Mouse (Mus musculus) urinary bladder, postnatal 10 days (tissue): Measurements from ENCODE around the gene Nek10.
"Not testable (repeated sequence)": the region's sequence is repeated elsewhere in the genome, so short reads cannot be mapped to it uniquely, and the experiment has no call there.

Experiments
- DNase-seq: peaks from one replicate; pipeline ENCODE4 v3.0.0; 2022; ENCODE audit warnings: low spot score

Gene Nek10

DNA sequence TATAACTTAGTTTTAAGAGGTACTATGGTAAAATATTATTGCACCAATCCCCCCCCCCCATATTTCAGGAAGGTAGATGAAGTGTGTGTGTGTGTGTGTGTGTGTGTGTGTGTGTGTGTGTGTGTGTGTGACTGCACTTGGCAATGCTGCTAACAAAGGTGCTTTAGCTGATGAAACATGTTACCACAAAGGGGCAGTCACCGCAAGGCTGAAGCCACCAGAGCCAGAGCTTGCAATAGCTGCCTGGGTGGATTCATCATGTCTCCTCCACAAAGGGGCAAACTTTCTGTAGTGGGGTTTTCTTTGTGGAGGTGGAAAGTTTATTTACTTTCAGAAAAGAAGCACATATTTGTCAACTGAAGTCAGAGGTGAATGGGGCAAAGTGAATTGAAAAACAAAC, 67.9 kb downstream of the Nek10 start:
- DNase-seq = no peak

GRCm38 (mm10) chr14:14871700-14872099, 68.5 kb downstream of the Nek10 start:
- no peak for DNase-seq

DNA sequence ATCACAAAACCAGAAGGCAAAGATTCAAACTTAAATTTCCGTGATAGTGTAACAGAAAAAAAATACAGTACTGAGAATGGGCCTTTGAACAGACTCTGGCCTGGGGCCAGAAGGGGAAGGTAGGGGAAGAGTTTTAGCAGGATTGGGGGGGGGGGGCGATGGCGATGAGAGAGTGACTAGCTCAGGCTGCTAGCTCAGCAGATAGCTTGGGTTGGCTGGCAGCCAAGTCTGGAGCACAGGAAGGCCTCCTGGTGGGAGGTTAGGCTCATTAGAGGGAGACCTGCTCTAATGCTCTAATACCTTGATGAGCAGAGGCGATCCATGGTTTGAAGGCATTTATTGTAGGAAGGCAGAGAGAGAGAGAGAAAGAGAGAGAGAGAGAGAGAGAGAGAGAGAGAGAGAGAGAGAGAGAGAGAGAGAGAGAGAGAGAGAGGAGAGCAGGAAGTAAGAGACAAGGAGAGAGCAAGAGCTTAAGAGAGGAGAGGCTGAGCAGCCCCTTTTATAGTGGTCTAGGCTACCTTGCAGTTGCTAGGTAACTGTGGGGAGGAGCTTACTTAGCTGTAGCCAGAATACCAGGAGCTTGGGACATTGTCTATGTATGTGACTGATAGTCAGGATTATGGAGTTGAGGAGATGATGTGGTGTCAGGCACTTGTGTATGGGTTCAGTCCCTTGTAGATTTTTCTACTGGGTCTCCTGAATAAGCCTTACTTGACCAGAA, 90.9 kb downstream of the Nek10 start:
- DNase-seq = no peak

- no peak for DNase-seq
These were observed 91.6 kb downstream of the Nek10 start for GRCm38 (mm10) chr14:14894776-14895175.

- DNase-seq = no peak
These were observed 92.1 kb downstream of the Nek10 start for GRCm38 (mm10) chr14:14895363-14895762.

DNA sequence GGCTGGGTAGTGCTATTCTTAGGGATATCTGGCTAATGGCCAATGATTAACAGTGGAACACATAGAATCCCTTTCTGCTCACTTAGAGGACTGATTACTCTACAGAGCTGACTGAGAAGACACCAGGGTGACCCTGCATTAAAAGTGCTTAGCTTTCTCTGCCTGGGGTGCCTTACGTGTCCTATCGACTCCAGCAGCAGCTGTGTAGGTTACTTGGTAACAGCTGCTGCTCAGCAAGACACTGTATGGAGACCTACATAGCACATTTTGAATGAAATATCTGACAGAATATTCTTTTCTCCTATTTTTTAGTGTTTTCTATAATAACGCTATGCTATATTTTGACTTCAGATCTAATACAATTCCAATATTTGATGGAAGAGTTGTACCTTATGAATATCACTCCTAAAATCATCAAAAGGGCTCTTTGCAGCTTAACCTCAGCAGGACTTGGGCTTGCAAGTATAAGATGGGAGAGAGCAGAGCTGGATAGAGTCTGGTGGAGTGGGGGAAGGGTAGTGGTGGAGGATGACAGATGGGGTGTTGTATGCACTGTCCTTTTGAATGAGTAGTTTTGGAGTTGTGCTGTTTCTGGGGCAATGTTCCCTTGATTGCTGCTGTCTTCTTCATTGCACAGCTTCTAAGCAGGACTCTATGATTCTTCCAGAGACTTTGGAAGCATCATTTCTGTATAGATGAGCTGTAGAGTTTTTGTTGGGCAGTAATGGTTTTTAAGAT, 93.4 kb downstream of the Nek10 start:
- DNase-seq = no peak

DNA sequence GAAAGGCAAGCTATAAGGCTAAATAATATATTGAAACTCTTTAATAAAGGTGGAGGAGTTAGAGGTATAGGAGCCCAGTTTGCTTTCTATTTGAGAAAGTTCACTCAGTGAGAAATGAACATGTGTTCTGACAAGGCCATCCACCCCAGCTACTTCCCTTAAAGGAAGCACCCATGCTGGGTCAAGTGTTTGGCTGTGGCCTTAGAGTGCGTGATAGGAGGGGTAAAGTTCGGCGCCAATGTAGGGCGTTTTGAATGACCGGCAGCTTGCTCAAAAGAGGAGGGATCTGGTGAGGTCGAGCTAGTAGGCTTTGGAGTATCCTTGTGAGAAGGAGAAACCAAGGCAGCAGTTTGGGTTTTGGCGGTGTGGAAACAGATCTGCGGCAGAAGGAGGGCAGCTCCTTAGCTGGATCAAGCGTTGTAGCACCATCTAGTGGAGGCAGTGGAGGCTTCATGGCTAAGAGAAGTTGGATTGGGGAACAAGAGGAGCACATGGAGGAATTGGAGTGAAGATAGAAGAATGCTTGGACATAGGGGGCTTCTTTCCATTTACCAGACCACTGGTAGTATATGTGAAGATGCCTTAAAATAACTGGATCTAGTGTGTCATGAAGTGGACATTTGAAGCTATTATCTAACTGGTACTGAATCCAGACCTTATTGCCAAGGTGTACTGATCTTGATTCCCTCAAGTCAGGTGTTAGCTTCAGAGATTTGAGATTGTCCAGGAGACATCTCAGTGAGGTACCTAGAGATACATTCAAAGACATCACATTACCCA, 101.7 kb downstream of the Nek10 start:
- no peak for DNase-seq

DNA sequence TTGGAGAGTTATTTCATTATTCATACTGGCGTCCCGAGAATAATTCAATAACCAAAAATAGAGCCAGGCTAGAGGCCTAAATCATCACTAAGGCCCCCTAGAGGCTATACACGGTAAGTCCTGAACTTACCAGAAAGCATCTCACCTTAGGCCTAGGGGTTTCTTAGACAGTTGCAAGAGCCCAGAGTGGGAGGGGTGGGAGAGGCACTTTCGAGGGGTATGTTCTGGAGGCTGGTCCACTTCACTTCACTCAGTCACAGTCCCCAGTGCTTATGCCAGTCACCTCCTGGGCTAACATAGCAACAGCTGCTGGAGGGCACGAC, 102.3 kb downstream of the Nek10 start:
- DNase-seq = no peak

DNA sequence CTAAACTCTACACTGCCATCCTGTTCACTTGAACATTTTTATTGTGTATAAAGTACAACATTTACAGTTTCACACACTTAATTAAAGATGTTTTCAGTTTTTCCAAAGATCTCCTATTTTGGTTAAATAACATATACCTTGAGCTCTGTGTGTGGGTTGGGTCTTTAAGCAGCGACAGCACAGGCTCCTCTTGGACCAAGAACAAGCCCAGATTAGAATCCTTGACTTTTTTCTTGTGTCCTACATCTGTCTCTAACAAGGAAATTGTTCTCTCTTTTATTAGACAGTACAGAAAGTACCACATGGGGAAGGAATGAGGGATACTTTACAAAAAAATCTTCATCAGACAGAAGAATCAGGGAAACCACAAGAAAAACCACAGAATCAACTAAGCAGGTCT, 122.4 kb downstream of the Nek10 start:
- DNase-seq = no peak

- DNase-seq = no peak
These were observed 124.3 kb downstream of the Nek10 start for GRCm38 (mm10) chr14:14927559-14927958.

DNA sequence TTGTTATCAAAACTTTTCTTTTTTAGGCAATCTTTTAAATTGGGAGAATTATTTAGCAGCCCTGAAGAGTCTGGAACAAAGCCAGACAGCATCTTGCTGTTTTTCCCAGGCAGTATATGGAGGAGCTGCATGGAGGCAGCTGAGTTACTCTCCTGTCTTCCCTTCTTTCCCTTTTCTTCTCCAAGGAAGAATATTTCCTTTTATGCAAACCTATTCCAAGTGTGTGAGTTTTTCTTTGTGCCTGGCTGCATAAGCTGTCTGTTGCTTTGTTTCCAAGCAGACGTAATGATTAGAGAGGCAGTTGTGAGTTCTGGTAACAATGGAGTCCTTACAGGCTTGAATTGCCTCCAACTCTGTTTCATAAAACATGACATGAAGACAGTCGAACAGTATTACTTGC, 131.8 kb downstream of the Nek10 start:
- no peak for DNase-seq

- no peak for DNase-seq
These were observed 142.7 kb downstream of the Nek10 start for GRCm38 (mm10) chr14:14945930-14946329.

GRCm38 (mm10) chr14:14949023-14949422, 145.8 kb downstream of the Nek10 start:
- DNase-seq = no peak

DNA sequence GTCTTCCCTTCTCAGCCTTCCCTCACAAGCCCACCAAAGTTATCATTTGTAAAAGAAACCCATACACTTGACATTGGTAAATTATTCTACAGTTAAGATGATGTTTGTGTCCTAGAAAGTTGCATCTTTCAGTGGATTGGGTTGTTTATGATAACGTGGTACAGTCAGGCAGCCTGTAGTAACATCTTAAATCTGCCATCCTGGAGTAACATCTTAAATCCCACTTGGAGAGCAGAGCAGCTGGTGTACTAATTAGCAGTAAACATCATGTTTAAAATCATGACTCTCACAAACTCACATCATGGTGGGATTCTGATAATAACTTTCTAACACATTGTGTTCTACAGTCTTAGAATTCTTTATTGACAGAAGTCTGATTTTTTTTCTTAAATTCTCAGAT, 148.6 kb downstream of the Nek10 start:
- DNase-seq = no peak

GRCm38 (mm10) chr14:14959780-14960440, 156.7 kb downstream of the Nek10 start:
- no peak for DNase-seq

- DNase-seq = no peak
These were observed 157.3 kb downstream of the Nek10 start for GRCm38 (mm10) chr14:14960441-14960988.

- no peak for DNase-seq
These were observed 167.4 kb downstream of the Nek10 start for GRCm38 (mm10) chr14:14970633-14971032.

- DNase-seq = no peak
These were observed 167.8 kb downstream of the Nek10 start for GRCm38 (mm10) chr14:14971056-14971455.

DNA sequence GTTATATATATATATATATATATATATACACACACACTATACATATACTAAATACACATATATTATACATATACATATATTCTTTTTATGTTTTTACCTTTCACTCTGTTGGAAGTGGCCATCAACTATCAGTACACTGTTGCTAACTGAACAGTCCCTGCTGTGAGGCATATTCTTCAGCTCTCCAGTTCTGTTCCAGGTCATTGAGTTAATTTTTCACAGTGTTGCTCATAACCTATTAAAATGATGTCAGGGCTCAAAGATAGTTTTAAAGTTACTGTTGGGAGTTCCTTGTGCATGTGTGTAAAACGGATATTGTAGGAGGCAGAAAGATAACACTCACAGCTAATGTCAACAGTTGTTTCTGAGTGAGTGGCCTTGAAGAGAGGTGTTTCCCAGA, 170.9 kb downstream of the Nek10 start:
- no peak for DNase-seq

DNA sequence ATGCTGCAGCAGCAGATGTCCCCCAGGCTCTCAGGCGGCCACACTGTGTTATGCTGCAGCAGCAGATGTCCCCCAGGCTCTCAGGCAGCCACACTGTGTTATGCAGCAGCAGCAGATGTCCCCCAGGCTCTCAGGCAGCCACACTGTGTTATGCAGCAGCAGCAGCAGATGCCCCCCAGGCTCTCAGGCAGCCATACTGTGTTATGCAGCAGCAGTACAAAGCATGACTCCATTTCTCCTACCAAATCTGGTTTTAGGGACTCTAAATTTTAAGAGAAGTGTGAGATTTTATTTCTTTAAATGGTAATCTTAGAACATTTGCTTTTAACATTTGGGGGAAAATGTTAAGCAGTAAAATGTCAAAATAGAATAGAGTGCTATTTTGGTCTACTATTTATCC, 180.9 kb downstream of the Nek10 start:
- not testable (repeated sequence) for DNase-seq

DNA sequence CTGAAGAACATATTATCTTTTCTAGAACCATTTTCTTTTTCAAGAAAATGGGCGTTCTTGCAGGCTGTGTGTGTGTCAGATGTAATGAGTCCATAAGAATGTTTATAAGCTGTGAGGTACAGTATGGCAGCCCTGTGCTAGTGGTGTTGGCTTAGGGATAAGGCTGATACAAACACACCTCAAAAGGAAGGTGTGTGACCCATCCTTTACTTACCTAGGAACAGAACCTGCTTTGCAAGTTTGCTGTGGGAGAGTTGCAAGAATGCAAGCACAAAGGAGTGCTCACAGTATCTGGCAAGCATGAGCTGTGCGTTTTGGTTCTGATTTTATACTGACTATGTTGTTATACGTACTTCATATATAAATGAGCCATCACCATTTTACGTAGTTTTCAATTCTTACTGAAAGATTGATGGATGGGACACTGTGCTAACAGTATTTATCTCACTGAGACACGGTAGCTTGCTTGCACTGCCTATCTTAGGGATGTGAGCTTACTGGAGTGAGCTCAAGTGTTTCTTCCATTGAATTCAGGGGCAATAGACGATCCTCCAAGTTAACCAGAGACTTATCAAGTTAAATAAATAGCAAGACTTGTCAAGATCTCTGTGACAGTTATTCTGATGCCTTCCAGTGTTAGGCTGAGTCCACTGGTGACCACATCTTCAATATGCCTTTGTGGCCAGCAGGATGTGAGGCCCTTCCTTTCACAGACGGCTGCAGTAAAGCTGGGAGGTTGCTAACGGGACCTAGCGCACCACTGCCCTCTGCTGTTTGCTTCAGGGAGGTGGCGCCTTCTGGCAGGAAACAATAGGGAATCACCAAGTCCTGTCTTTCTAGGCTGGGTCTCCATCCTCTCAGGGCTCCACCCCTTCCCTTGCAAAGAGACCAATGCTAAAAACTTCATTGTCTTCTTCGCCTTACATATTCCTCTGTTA, 181.8 kb downstream of the Nek10 start:
- peak; percentile 11 for DNase-seq
